In genomic region chr14:12823781-12824180, GRCm38 (mm10) we compare ENCODE assay signal across 9 mouse cellular contexts. TPM values are rescaled to one million over a fixed set of nuclear protein-coding genes. Genes with fewer than 3 reads are reported as not detected.
DNase-seq lines count a peak whose midpoint lies in the region; ATAC-seq and TF ChIP-seq lines count a peak whose summit lies in the region.
"Had no signal": no experiment of that assay in that cellular context is flagged by ENCODE, and none has a peak within 500 bp of the region (broad histone marks: within the 10 kb centered on the region; RNA-seq: fewer than 3 reads in every experiment).

No protein-coding gene starts in this region.

- DNase-seq in cerebellum, adult 9-11 months: peak; percentile 23
- no peak for DNase-seq in cerebellum, adult 2 months
- peak; percentile 10 for DNase-seq in urinary bladder, postnatal 14 days (ENCODE audit: low spot score)
- DNase-seq in urinary bladder, postnatal 10 days (ENCODE audit: low spot score): no peak
- DNase-seq in limb, embryonic 10.5 days (ENCODE audit: low spot score): peak; percentile 79
- DNase-seq in testis, postnatal 10 days (ENCODE audit: low spot score): peak; percentile 71
- no peak for DNase-seq in frontal cortex, adult 2 months (ENCODE audit: extremely low spot score in 1 of 2, low spot score in 1 of 2)

- ATAC-seq in intestine, embryonic 16.5 days: no peak

- no peaks in the 10 kb centered on the region for H3K9me3 ChIP-seq in limb, embryonic 10.5 days (replicated peaks)
- H3K9me3 ChIP-seq in intestine, embryonic 16.5 days (ENCODE audit: control insufficient read depth, low read length): no peaks in the 10 kb centered on the region
- H3K9me3 ChIP-seq: limb, embryonic 12.5 days had no signal

- WGBS in cerebellum, adult 2 months: 54% methylated on average over 6 of the region's 6 CpGs
- WGBS in limb, embryonic 10.5 days: 17% methylated on average over 6 of the region's 6 CpGs
- WGBS in intestine, embryonic 16.5 days: 12% methylated on average over 6 of the region's 6 CpGs

- H3K9ac ChIP-seq in intestine, embryonic 16.5 days (ENCODE audit: low read depth, low read length): no peak overlapping the region
- H3K9ac ChIP-seq: limb, embryonic 12.5 days had no signal

- no peak overlapping the region for H3K4me2 ChIP-seq in intestine, embryonic 16.5 days (ENCODE audit: low read depth, low read length)

- TF ChIP-seq CTCF in cerebellum, adult 2 months (IDR thresholded peaks at IDR 0.05; ENCODE audit: borderline replicate concordance, insufficient read depth, low read depth, low read length): no peak

- no peak for TF ChIP-seq POLR2A in cerebellum, adult 2 months (IDR thresholded peaks at IDR 0.05; ENCODE audit: borderline replicate concordance, insufficient read depth, low read length)

- H3K27ac ChIP-seq in cerebellum, adult 2 months (ENCODE audit: insufficient read depth, low read length): no peak overlapping the region
- no peak overlapping the region for H3K27ac ChIP-seq in limb, embryonic 10.5 days
- no peak overlapping the region for H3K27ac ChIP-seq in intestine, embryonic 16.5 days (ENCODE audit: low read length)
- H3K27ac ChIP-seq: limb, embryonic 12.5 days had no signal

- no peaks in the 10 kb centered on the region for H3K36me3 ChIP-seq in limb, embryonic 10.5 days
- H3K36me3 ChIP-seq in intestine, embryonic 16.5 days (ENCODE audit: control insufficient read depth, insufficient read depth, low read length): no peaks in the 10 kb centered on the region
- H3K36me3 ChIP-seq: limb, embryonic 12.5 days had no signal

- H3K4me3 ChIP-seq in cerebellum, adult 2 months (replicated peaks; ENCODE audit: insufficient read depth, low read depth, low read length): no peak overlapping the region
- H3K4me3 ChIP-seq in limb, embryonic 10.5 days: no peak overlapping the region
- no peak overlapping the region for H3K4me3 ChIP-seq in intestine, embryonic 16.5 days (ENCODE audit: low read length)

- H3K4me1 ChIP-seq in cerebellum, adult 2 months (ENCODE audit: control insufficient read depth, insufficient read depth, low read length): peaks cover 5% of the 10 kb centered on the region; the same call in 1 of the 2 replicates
- H3K4me1 ChIP-seq in limb, embryonic 10.5 days: peaks cover 20% of the 10 kb centered on the region
- peaks cover 7% of the 10 kb centered on the region; the same call in 1 of the 2 replicates for H3K4me1 ChIP-seq in intestine, embryonic 16.5 days (ENCODE audit: control insufficient read depth, insufficient read depth, low read length)

- H3K27me3 ChIP-seq in cerebellum, adult 2 months (ENCODE audit: control insufficient read depth, insufficient read depth, low read length): no peaks in the 10 kb centered on the region
- peaks cover 27% of the 10 kb centered on the region for H3K27me3 ChIP-seq in limb, embryonic 10.5 days (ENCODE audit: low read depth, poor library complexity, severe bottlenecking)
- H3K27me3 ChIP-seq in intestine, embryonic 16.5 days (replicated peaks; ENCODE audit: control insufficient read depth, insufficient read depth, low read length): peaks cover 22% of the 10 kb centered on the region

RNA-seq across cellular contexts. Expression of gene Cadps, which starts 0.9 kb away (rescaled TPM):
- 144 and 165 TPM in 2 replicates for polyA plus RNA-seq in cerebellum, adult 2 months (2012; rRNA removed)
- 0.19 and 0.23 TPM in 2 replicates for polyA plus RNA-seq in limb, embryonic 10.5 days (2016; fragmentation: Nextera tagmentation; extraction: Ambion mirVana)
- polyA plus RNA-seq in intestine, embryonic 16.5 days (2015; fragmentation: Nextera tagmentation; extraction: Ambion mirVana): 1.6 and 2.6 TPM in 2 replicates
- polyA plus RNA-seq in frontal cortex, adult 2 months (2012; rRNA removed): 197 and 236 TPM in 2 replicates

Comparison
In these comparisons a context has a peak if more than half of its experiments do, and no peak if none do; other contexts are left out.
1. DNase-seq: peak in cerebellum, adult 9-11 months (single experiment), urinary bladder, postnatal 14 days (single experiment), limb, embryonic 10.5 days (single experiment) and testis, postnatal 10 days (single experiment); none in cerebellum, adult 2 months (0 of 2), urinary bladder, postnatal 10 days (single experiment) and frontal cortex, adult 2 months (0 of 2).
2. RNA of gene Cadps, which starts 0.9 kb away (polyA plus RNA-seq): 197 to 236 TPM in frontal cortex, adult 2 months and 144 to 165 TPM in cerebellum, adult 2 months; 1.6 to 2.6 TPM in intestine, embryonic 16.5 days and 0.19 to 0.23 TPM in limb, embryonic 10.5 days; every median in the first group is over 10 times any median in the second.